Mouse (Mus musculus) embryonic facial prominence, embryonic 10.5 days (tissue): Measurements from ENCODE around the gene Noct. TPM values are rescaled to one million over a fixed set of nuclear protein-coding genes. Genes with fewer than 3 reads are reported as not detected.

Experiments
- DNase-seq: peaks from one replicate; pipeline ENCODE4 v3.0.0-alpha.2; 2017; ENCODE audit warnings: low spot score
- H3K27ac ChIP-seq: fragments of 300-500 bp; sonication (generic); replicated peaks from 2 replicates; pipeline ENCODE4 v1.5.1; 2016; ENCODE audit warnings: mild to moderate bottlenecking
- H3K27me3 ChIP-seq: fragments of 300-500 bp; sonication (generic); replicated peaks from 2 replicates; pipeline ENCODE4 v1.6.1; 2016; ENCODE audit warnings: low read depth, mild to moderate bottlenecking; ENCODE audit not compliant: poor library complexity, severe bottlenecking
- H3K36me3 ChIP-seq: fragments of 300-500 bp; sonication (generic); replicated peaks from 2 replicates; pipeline ENCODE4 v1.6.1; 2016; ENCODE audit warnings: mild to moderate bottlenecking, moderate library complexity
- H3K4me1 ChIP-seq: fragments of 300-500 bp; sonication (generic); 2 replicates; pipeline ENCODE4 v1.6.1; 2016
- H3K4me3 ChIP-seq: fragments of 300-500 bp; sonication (generic); 2 replicates; pipeline ENCODE4 v1.5.1; 2016; ENCODE audit warnings: mild to moderate bottlenecking, moderate library complexity
- H3K9me3 ChIP-seq: fragments of 300-500 bp; sonication (generic); 2 replicates; pipeline ENCODE4 v1.6.1; 2016; ENCODE audit warnings: mild to moderate bottlenecking
- WGBS: fragments of 180-500 bp; shearing (Covaris S2); methylation state at CpG from one replicate; pipeline ENCODE4 v1.1.7; 2016; 5-methylcytosine and 5-hydroxymethylcytosine counted together
- polyA plus RNA-seq: library from polyadenylated mRNA; unstranded; fragments of >200 nt; fragmentation: Nextera tagmentation; extraction: Ambion mirVana; gene quantifications from 2 replicates; pipeline ENCODE4 v1.2.1, GENCODE M21; 2016

Noct gene
- polyA plus RNA-seq, 1 experiment from 2014 or later, result 9.6 TPM

DNA sequence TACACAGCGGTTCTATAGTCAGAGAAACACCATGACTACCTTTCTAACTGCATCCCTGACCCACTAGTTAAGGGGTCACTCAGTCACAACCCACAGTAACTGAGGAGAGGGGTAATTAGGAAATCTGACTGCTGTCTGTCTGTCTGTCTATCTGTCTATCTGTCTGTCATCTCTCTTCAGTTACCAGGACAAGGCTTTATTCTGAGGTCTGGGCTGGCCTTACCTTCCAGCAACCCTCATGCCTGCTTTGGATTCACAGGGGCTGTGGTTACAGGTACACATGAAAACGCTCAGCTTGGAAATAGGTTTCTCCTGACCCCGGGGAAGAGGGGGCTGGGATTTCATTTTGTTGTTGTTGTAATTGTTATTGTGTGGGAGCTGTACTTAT is 27.5 kb upstream of the Noct start:
- 88% methylated on average over 3 of the region's 3 CpGs for WGBS
- DNase-seq, result no peak
- Histone ChIP-seq H3K4me3 (no peak overlapping the region), H3K27ac (no peak overlapping the region), H3K9me3 (no peaks in the 10 kb centered on the region), H3K4me1 (peaks cover 5% of the 10 kb centered on the region; the same call in 1 of the 2 replicates), H3K27me3 (no peaks in the 10 kb centered on the region), H3K36me3 (no peaks in the 10 kb centered on the region)

DNA sequence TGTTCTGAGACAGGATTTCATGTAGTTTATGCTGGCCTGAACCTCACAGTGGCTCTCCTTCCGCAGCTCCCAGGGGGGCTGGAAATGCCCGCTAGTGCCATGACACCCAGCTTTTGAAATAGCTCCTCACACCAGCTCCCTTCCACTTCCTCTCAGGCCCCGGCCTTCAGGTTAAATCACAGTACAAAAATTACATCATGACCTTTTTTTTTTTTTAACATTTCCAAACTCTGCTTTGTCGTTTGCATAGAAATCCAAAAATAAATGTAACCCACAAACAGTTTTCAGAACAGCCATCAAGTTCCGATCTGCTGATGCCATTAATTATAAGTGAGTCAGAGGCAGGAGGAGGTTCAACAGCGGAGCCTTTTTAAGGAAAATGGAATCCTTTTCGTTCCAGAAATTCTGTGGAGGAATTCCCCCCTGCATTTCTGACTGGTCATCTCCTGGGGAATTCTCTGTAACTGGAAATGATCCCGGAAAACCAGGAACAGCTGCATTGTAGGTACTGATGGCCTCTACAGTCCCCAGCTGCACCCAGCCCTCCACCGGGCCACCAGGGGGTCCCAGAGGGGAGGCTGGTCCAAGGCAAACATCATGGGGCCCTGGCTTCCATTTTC is 27.0 kb upstream of the Noct start:
- H3K27ac ChIP-seq, result no peak overlapping the region
- DNase-seq, result no peak
- H3K4me1 ChIP-seq, result peaks cover 5% of the 10 kb centered on the region; the same call in 1 of the 2 replicates
- no peak overlapping the region for H3K4me3 ChIP-seq
- no peaks in the 10 kb centered on the region for H3K27me3 ChIP-seq
- H3K9me3 ChIP-seq, result no peaks in the 10 kb centered on the region
- H3K36me3 ChIP-seq, result no peaks in the 10 kb centered on the region
- 77% methylated on average over 9 of the region's 9 CpGs for WGBS

- H3K4me3 ChIP-seq, result no peak overlapping the region
- peaks cover 5% of the 10 kb centered on the region; the same call in 1 of the 2 replicates for H3K4me1 ChIP-seq
- DNase-seq, result no peak
- no peaks in the 10 kb centered on the region for H3K27me3 ChIP-seq
- no peaks in the 10 kb centered on the region for H3K9me3 ChIP-seq
- 79% methylated on average over 1 of the region's 1 CpGs for WGBS
- no peaks in the 10 kb centered on the region for H3K36me3 ChIP-seq
- no peak overlapping the region for H3K27ac ChIP-seq
Measured at GRCm38 (mm10) chr3:51198291-51198690, 26.0 kb upstream of the Noct start.

- H3K4me3 ChIP-seq, result no peak overlapping the region
- H3K9me3 ChIP-seq, result no peaks in the 10 kb centered on the region
- H3K4me1 ChIP-seq, result peaks cover 5% of the 10 kb centered on the region; the same call in 1 of the 2 replicates
- 71% methylated on average over 6 of the region's 6 CpGs for WGBS
- no peak for DNase-seq
- H3K27ac ChIP-seq, result no peak overlapping the region
- no peaks in the 10 kb centered on the region for H3K36me3 ChIP-seq
- H3K27me3 ChIP-seq, result no peaks in the 10 kb centered on the region
Measured at GRCm38 (mm10) chr3:51199130-51199529, 25.1 kb upstream of the Noct start.

GRCm38 (mm10) chr3:51200311-51200710 is 23.9 kb upstream of the Noct start:
- 85% methylated on average over 4 of the region's 4 CpGs for WGBS
- H3K9me3 ChIP-seq, result no peaks in the 10 kb centered on the region

DNA sequence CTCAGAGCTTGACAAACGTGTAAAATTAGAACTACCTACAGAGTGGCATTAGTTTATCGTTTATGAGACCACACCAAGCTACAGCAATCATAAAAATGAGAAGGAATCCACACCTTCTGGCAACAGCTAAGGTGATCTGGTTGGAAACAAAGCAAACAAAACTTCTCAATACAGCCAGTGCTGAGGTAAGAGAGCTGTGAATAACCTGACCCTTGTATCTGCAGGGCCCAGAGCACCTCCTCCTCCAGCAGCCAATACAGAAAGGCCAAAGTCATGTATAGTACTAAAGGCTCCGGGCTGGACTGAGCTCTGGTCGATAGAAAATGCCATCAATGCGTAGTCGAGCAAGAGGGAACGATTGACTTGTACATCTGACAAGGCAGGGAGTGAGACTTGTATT is 23.4 kb upstream of the Noct start:
- no peak overlapping the region for H3K4me3 ChIP-seq
- no peak for DNase-seq

More at GRCm38 (mm10) chr3:51200311-51200710, 23.9 kb upstream of the Noct start:
- H3K4me1 ChIP-seq, result peaks cover 5% of the 10 kb centered on the region; the same call in 1 of the 2 replicates
- H3K27ac ChIP-seq, result no peak overlapping the region
- DNase-seq, result no peak
- H3K4me3 ChIP-seq, result no peak overlapping the region
- no peaks in the 10 kb centered on the region for H3K36me3 ChIP-seq
- no peaks in the 10 kb centered on the region for H3K27me3 ChIP-seq

GRCm38 (mm10) chr3:51201986-51202385 is 22.3 kb upstream of the Noct start:
- H3K36me3 ChIP-seq, result no peaks in the 10 kb centered on the region
- H3K27ac ChIP-seq, result no peak overlapping the region
- H3K9me3 ChIP-seq, result no peaks in the 10 kb centered on the region
- 0 out of 2 replicates have a peak, but pooled peaks cover 3% of the 10 kb centered on the region for H3K4me1 ChIP-seq
- 83% methylated on average over 9 of the region's 9 CpGs for WGBS
- H3K4me3 ChIP-seq, result no peak overlapping the region
- no peaks in the 10 kb centered on the region for H3K27me3 ChIP-seq
- DNase-seq, result no peak

More for the DNA sequence above, 23.4 kb upstream of the Noct start:
- H3K9me3 ChIP-seq, result no peaks in the 10 kb centered on the region
- WGBS, result 88% methylated on average over 7 of the region's 7 CpGs
- H3K4me1 ChIP-seq, result peaks cover 2% of the 10 kb centered on the region; the same call in 1 of the 2 replicates
- H3K36me3 ChIP-seq, result no peaks in the 10 kb centered on the region
- H3K27me3 ChIP-seq, result no peaks in the 10 kb centered on the region
- H3K27ac ChIP-seq, result no peak overlapping the region

- no peak for DNase-seq
- 0 out of 2 replicates have a peak, but pooled peaks cover 6% of the 10 kb centered on the region for H3K4me1 ChIP-seq
- H3K4me3 ChIP-seq, result no peak overlapping the region
- no peaks in the 10 kb centered on the region for H3K27me3 ChIP-seq
- H3K36me3 ChIP-seq, result no peaks in the 10 kb centered on the region
- H3K9me3 ChIP-seq, result no peaks in the 10 kb centered on the region
- H3K27ac ChIP-seq, result no peak overlapping the region
- 91% methylated on average over 8 of the region's 8 CpGs for WGBS
Measured at GRCm38 (mm10) chr3:51202491-51202987, 21.7 kb upstream of the Noct start.

DNA sequence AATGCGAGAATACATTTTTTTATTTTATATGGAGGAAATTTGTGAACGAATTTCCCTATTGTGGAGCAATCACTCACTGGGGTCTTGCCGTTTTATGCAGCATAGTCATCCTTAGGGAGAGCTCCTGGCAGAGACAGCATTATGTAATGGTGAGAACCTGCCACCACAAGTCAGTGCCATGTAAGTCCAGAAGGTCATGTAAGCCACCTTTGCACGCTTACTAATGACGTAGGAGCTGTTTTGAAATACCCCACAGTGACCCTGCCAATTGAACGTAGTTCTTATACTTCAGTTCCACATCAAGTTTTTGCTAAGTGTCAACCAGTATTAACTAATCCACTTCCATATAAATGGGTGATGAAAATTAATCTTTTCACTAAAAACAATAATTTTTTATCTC is 20.3 kb upstream of the Noct start:
- no peaks in the 10 kb centered on the region for H3K9me3 ChIP-seq
- no peak overlapping the region for H3K27ac ChIP-seq
- no peaks in the 10 kb centered on the region for H3K27me3 ChIP-seq
- no peak for DNase-seq
- no peak overlapping the region for H3K4me3 ChIP-seq
- no peaks in the 10 kb centered on the region for H3K36me3 ChIP-seq
- 0 out of 2 replicates have a peak, but pooled peaks cover 12% of the 10 kb centered on the region for H3K4me1 ChIP-seq
- WGBS, result 87% methylated on average over 6 of the region's 6 CpGs

- no peaks in the 10 kb centered on the region for H3K36me3 ChIP-seq
- no peaks in the 10 kb centered on the region for H3K27me3 ChIP-seq
- DNase-seq, result no peak
- WGBS, result 88% methylated on average over 5 of the region's 5 CpGs
- H3K4me1 ChIP-seq, result 0 out of 2 replicates have a peak, but pooled peaks cover 12% of the 10 kb centered on the region
- no peak overlapping the region for H3K27ac ChIP-seq
- H3K4me3 ChIP-seq, result no peak overlapping the region
- H3K9me3 ChIP-seq, result no peaks in the 10 kb centered on the region
Measured at GRCm38 (mm10) chr3:51204441-51204840, 19.8 kb upstream of the Noct start.

GRCm38 (mm10) chr3:51204897-51205296 is 19.4 kb upstream of the Noct start:
- 94% methylated on average over 14 of the region's 14 CpGs for WGBS
- Histone ChIP-seq H3K27me3 (no peaks in the 10 kb centered on the region), H3K27ac (no peak overlapping the region), H3K4me3 (no peak overlapping the region), H3K9me3 (no peaks in the 10 kb centered on the region), H3K4me1 (0 out of 2 replicates have a peak, but pooled peaks cover 12% of the 10 kb centered on the region), H3K36me3 (no peaks in the 10 kb centered on the region)
- no peak for DNase-seq

DNA sequence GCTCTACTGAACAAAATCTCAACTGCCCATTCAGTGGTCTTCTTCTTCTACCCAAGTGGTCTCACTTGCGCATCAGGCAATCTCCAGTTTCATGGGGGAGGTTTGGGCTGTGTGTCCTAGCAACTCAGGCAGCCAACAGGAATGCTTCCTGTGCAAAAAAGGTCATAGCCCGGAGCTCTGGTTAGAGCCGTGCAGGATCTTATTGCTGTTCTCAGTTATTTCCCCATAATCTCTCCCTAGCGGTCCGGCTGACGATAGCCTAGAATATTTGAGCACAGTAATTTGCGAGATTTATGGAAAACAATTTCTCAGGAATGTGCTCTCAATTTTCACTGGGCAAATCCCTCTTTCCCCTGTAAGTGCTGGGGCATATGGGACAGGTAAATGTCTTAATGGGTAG is 17.7 kb upstream of the Noct start:
- no peaks in the 10 kb centered on the region for H3K9me3 ChIP-seq
- WGBS, result 75% methylated on average over 7 of the region's 7 CpGs
- DNase-seq, result no peak
- H3K27me3 ChIP-seq, result no peaks in the 10 kb centered on the region
- no peak overlapping the region for H3K4me3 ChIP-seq
- 0 out of 2 replicates have a peak, but pooled peaks cover 12% of the 10 kb centered on the region for H3K4me1 ChIP-seq
- H3K27ac ChIP-seq, result no peak overlapping the region
- no peaks in the 10 kb centered on the region for H3K36me3 ChIP-seq

DNA sequence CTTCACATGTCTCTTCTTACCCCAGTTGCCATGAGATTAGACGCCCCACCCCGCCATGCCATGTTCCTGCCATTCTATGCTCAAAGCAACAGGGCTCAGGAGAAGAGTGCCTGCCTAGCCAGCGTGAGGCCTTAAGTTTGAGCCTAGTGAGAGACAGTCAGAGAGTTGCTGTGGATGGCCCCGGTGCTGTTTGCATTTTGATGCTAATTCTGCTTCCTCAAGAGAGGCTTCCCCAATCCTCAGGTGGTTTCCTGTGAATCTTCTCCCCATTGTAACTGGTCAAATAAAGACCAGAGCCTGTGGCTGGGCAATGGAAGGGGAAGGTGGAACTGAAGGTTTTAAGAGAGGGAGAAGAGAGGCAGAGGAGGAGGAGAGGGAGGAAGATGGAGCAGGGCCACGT is 15.6 kb upstream of the Noct start:
- WGBS, result 47% methylated on average over 5 of the region's 5 CpGs
- H3K4me1 ChIP-seq, result 0 out of 2 replicates have a peak, but pooled peaks cover 12% of the 10 kb centered on the region

More for the DNA sequence above, 15.6 kb upstream of the Noct start:
- H3K4me3 ChIP-seq, result no peak overlapping the region
- DNase-seq, result no peak
- no peak overlapping the region for H3K27ac ChIP-seq
- no peaks in the 10 kb centered on the region for H3K9me3 ChIP-seq
- H3K27me3 ChIP-seq, result no peaks in the 10 kb centered on the region
- H3K36me3 ChIP-seq, result no peaks in the 10 kb centered on the region
